Mouse (Mus musculus) intestine, postnatal 0 days (tissue): ENCODE data around the gene Apoc4. TPM values are rescaled to one million over a fixed set of nuclear protein-coding genes. Genes with fewer than 3 reads are reported as not detected.

Experiments used
- ATAC-seq: fragments of 200-750 bp; cut with Nextera tagmentation; 2 replicates; pipeline ENCODE4 v1.8.0; 2017; ENCODE audit warnings: mild to moderate bottlenecking, moderate TSS enrichment, moderate library complexity
- H3K27ac ChIP-seq: fragments of 300-500 bp; sonication (generic); 2 replicates; pipeline ENCODE4 v1.5.1; 2014; ENCODE audit warnings: mild to moderate bottlenecking, low read depth, low read length, moderate library complexity
- H3K27me3 ChIP-seq: fragments of 300-500 bp; sonication (generic); replicated peaks from 2 replicates; pipeline ENCODE4 v1.6.1; 2014; ENCODE audit warnings: low read length, mixed read lengths; ENCODE audit not compliant: control insufficient read depth, insufficient read depth
- H3K36me3 ChIP-seq: fragments of 300-500 bp; sonication (generic); 2 replicates; pipeline ENCODE4 v1.6.1; 2014; ENCODE audit warnings: mild to moderate bottlenecking, moderate library complexity; ENCODE audit not compliant: control insufficient read depth, insufficient read depth
- H3K4me1 ChIP-seq: fragments of 300-500 bp; sonication (generic); replicated peaks from 2 replicates; pipeline ENCODE4 v1.6.1; 2014; ENCODE audit warnings: antibody characterized with exemption, low read length, mixed read lengths; ENCODE audit not compliant: control insufficient read depth, insufficient read depth
- H3K4me2 ChIP-seq: fragments of 300-500 bp; sonication (generic); replicated peaks from 2 replicates; pipeline ENCODE4 v1.6.1; 2014; ENCODE audit warnings: low read depth, mild to moderate bottlenecking, moderate library complexity
- H3K4me3 ChIP-seq: fragments of 300-500 bp; sonication (generic); 2 replicates; pipeline ENCODE4 v1.5.1; 2014; ENCODE audit warnings: low read depth, low read length
- H3K9ac ChIP-seq: fragments of 300-500 bp; sonication (generic); 2 replicates; pipeline ENCODE4 v1.6.1; 2014; ENCODE audit warnings: mild to moderate bottlenecking, low read depth, low read length
- H3K9me3 ChIP-seq: fragments of 300-500 bp; sonication (generic); 2 replicates; pipeline ENCODE4 v1.6.1; 2016; ENCODE audit warnings: mixed run types; ENCODE audit not compliant: control insufficient read depth
- CTCF ChIP-seq: sonication (generic); IDR thresholded peaks from 2 replicates; pipeline ENCODE4 v1.5.1; 2016; ENCODE audit warnings: low read depth, mild to moderate bottlenecking, control low read depth, antibody characterized with exemption, moderate library complexity
- WGBS: fragments of 180-500 bp; shearing (Covaris S2); extraction: QIAGEN DNeasy Blood & Tissue Kit; methylation state at CpG from one replicate; pipeline ENCODE4 v1.1.7; 2014; 5-methylcytosine and 5-hydroxymethylcytosine counted together
- polyA plus RNA-seq: library from polyadenylated mRNA; unstranded; fragments of >200 nt; fragmentation: Nextera tagmentation; extraction: Ambion mirVana; gene quantifications from 2 replicates; pipeline ENCODE4 v1.2.1, GENCODE M21; 2015

Apoc4 gene
- polyA plus RNA-seq, 1 experiment from 2014 or later: 0.70 TPM

DNA sequence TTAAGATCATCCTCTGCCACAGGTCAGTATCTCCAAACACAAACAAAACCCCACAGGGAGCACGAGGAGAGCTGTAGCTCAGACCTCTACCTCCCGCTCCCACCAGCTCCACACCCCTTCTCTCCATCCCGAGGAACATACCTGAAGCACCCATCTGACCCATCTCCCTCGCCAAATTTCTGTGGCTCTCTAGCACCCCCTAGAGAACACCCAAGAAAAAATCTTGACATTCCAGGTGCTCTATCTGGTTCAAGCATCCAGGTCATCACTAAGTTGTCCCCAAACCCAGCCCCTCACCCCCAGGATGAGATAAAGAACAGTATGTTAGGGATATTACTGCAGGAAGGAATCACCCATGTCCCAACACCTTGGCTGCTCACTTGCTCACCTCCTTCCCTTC is 31.9 kb upstream of the Apoc4 start:
- 34% methylated on average over 4 of the region's 4 CpGs for WGBS
- H3K9me3 ChIP-seq: no peaks in the 10 kb centered on the region
- H3K36me3 ChIP-seq: peaks cover 50% of the 10 kb centered on the region
- no peaks in the 10 kb centered on the region for H3K27me3 ChIP-seq
- no peak overlapping the region for H3K9ac ChIP-seq
- H3K4me2 ChIP-seq: no peak overlapping the region
- H3K4me3 ChIP-seq: no peak overlapping the region
- no peaks in the 10 kb centered on the region; the same call in 1 of the 2 replicates for H3K4me1 ChIP-seq
- TF ChIP-seq CTCF: peak; percentile 73
- ATAC-seq: no peak
- H3K27ac ChIP-seq: no peak overlapping the region

DNA sequence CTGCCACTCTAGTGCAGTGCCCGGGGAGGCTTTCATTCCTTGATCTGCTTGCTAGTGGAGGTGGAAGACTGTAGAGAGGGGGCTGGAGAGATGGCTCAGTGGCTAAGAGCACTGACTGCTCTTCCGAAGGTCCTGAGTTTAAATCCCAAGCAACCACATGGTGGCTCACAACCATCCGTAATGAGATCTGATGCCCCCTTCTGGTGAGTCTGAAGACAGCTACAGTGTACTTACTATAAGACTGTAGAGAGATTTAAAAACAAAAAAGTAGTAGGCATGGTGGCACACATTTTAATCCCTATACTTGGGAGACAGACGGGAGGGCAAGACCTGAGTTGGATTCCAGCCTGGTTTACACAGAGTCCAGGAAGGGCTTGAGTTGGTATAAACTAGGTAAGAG is 31.1 kb upstream of the Apoc4 start:
- no peaks in the 10 kb centered on the region; the same call in 1 of the 2 replicates for H3K4me1 ChIP-seq
- peaks cover 50% of the 10 kb centered on the region for H3K36me3 ChIP-seq
- TF ChIP-seq CTCF: peak; percentile 71
- no peak overlapping the region for H3K4me2 ChIP-seq
- H3K27ac ChIP-seq: no peak overlapping the region
- H3K9me3 ChIP-seq: no peaks in the 10 kb centered on the region
- 63% methylated on average over 4 of the region's 4 CpGs for WGBS
- no peak overlapping the region for H3K4me3 ChIP-seq
- no peak for ATAC-seq
- H3K27me3 ChIP-seq: no peaks in the 10 kb centered on the region
- H3K9ac ChIP-seq: no peak overlapping the region

DNA sequence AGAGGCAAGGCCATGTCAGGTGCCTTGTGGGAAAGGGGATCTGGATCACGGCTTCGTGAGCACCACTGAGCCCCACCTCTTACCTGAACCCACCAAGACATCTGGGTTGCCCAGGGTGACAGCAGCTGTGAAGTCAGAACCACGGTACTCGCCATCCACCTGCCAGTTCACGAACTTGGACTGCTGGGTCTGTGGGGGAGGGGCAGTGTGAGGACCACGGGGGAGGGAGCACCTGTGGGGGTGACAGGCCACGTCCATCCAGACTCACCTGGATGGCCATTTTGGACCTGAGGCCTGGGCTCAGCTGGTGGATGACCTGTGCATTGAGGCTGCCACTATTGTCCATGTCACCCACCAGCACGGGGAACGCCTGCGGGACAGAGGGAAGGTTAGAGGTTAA is 29.4 kb upstream of the Apoc4 start:
- H3K36me3 ChIP-seq: peaks cover 53% of the 10 kb centered on the region
- TF ChIP-seq CTCF: no peak
- ATAC-seq: no peak

DNA sequence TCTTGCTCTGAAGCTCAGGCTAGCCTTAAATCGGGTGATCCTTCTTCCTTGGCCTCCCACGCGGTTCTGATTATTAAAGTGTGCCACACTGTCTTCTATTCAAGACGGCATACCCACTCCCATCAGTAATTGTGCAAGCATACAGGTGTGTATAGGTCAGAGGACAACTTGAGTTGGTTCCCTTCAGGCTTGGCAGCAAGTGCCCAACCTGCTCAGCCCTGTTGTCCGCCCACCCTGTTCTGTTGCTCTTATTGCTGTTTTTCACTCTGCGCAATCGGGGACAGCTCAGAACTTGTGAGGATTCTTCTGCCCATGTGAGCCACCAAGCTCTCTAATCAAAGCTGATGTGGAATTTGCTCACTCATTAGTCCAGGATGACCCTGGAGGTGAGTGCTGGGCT is 24.0 kb upstream of the Apoc4 start:
- Histone ChIP-seq H3K4me1 (peaks cover 2% of the 10 kb centered on the region; the same call in 1 of the 2 replicates), H3K27me3 (no peaks in the 10 kb centered on the region), H3K36me3 (peaks cover 52% of the 10 kb centered on the region), H3K4me3 (no peak overlapping the region), H3K9ac (no peak overlapping the region), H3K27ac (no peak overlapping the region), H3K9me3 (no peaks in the 10 kb centered on the region), H3K4me2 (no peak overlapping the region)
- 94% methylated on average over 7 of the region's 7 CpGs for WGBS
- no peak for TF ChIP-seq CTCF
- no peak for ATAC-seq

More for the DNA sequence above, 29.4 kb upstream of the Apoc4 start:
- H3K9me3 ChIP-seq: no peaks in the 10 kb centered on the region
- no peak overlapping the region for H3K4me2 ChIP-seq
- H3K9ac ChIP-seq: no peak overlapping the region
- WGBS: 92% methylated on average over 10 of the region's 10 CpGs
- H3K27ac ChIP-seq: no peak overlapping the region
- H3K27me3 ChIP-seq: no peaks in the 10 kb centered on the region
- no peaks in the 10 kb centered on the region for H3K4me1 ChIP-seq
- no peak overlapping the region for H3K4me3 ChIP-seq

DNA sequence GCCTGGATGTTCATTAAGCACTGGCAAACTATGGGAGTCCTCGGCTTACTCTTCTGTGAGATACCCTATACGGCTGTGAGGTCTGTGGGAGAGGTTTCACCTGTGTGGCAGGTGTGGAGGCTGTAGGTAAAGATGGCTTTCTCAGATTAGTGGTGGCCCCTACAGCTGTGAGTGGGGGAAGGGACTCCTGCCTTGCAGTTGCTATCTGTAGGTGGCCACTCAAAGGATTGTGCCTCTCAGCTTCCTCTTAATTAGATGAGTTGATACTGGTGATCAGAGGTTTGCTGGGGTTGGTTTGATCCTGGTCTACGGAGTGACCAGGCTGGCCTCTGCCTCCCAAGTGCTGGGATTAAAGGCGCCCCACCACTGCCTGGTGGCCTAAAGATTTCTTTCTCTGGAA is 23.2 kb upstream of the Apoc4 start:
- no peaks in the 10 kb centered on the region for H3K9me3 ChIP-seq
- H3K9ac ChIP-seq: no peak overlapping the region
- no peak for ATAC-seq
- 82% methylated on average over 4 of the region's 4 CpGs for WGBS
- peaks cover 46% of the 10 kb centered on the region for H3K36me3 ChIP-seq
- peaks cover 4% of the 10 kb centered on the region for H3K4me1 ChIP-seq
- H3K27ac ChIP-seq: no peak overlapping the region
- no peak for TF ChIP-seq CTCF
- no peaks in the 10 kb centered on the region for H3K27me3 ChIP-seq
- H3K4me3 ChIP-seq: no peak overlapping the region
- H3K4me2 ChIP-seq: no peak overlapping the region

DNA sequence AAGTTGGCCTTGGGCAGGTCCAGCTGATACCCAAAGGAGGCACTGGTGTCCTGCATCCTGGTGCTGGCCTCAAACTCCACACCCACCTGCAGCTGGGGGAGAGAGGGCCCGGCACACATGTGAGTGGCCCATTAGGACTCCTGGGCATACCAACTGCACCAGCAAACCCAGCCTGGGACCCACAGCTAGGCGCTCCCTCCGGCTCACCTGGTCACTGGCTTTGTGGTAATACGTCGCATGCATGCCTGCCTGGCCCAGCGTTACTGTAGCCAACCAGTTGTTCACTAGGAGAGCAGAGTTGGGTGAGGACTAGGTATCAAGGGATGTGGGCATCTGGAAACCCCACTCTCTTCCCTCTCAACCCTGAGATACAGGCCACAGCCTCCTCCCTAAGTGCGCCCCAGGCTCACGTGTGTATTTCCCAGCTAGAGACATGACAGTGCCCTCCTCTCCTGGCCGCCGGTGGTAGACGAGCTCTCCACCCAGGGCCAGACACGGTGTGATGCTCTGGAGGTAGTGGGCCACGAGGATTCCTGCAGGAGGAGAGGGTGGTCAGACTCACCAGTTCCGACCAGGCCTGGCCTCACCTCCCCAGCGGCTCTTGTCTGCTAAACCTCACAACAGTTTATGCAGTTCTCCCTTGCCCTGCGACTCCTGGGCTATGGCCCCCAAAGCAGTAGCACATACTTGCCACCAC is 21.7 kb upstream of the Apoc4 start:
- 88% methylated on average over 16 of the region's 16 CpGs for WGBS
- H3K4me1 ChIP-seq: peaks cover 9% of the 10 kb centered on the region
- no peak overlapping the region for H3K4me2 ChIP-seq
- H3K27me3 ChIP-seq: no peaks in the 10 kb centered on the region
- no peak for TF ChIP-seq CTCF
- H3K27ac ChIP-seq: no peak overlapping the region
- no peak for ATAC-seq
- H3K36me3 ChIP-seq: peaks cover 32% of the 10 kb centered on the region
- no peak overlapping the region for H3K4me3 ChIP-seq
- H3K9me3 ChIP-seq: no peaks in the 10 kb centered on the region
- H3K9ac ChIP-seq: no peak overlapping the region
